Mouse (Mus musculus): ENCODE results near the gene Ptger1.
A peak's percentile ranks its signal among the peaks of the same experiment; 100 is the strongest.

Ptger1 gene

DNA sequence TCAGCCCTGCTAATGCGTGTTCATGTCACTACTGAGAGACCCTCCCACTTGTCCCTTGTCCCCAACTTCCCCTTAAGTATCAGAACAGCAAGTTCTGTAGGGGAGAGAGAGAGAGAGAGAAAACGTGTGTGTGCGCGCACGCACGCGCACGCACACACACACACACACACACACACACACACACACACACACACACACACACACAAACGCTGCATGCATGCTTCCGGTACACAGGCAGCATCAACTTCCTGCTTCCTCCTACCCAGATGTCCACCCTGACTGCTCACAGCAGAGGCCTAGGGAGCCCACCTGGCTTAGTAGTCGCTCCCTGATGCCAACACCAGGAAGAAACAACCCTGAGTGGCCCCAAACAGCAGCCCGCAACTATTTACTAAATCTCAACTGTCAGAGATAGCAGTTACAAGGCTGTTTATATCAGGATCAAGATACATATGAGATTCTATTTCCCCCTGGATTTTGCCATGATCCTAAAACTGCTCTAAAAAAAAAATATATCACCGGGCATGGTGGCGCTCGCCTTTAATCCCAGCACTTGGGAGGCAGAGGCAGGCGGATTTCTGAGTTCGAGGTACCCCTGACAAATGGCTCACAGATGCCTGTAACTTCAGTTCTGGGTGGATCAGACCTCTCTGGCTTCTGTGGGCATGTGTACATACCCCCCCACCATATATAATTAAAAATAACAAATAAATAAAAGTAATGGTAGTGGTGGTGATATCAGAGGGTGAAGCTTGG is 29.1 kb downstream of the Ptger1 start:
- DNase-seq (ENCODE audit: low spot score in 2 of 2), result peak; percentile 57 to 66

DNA sequence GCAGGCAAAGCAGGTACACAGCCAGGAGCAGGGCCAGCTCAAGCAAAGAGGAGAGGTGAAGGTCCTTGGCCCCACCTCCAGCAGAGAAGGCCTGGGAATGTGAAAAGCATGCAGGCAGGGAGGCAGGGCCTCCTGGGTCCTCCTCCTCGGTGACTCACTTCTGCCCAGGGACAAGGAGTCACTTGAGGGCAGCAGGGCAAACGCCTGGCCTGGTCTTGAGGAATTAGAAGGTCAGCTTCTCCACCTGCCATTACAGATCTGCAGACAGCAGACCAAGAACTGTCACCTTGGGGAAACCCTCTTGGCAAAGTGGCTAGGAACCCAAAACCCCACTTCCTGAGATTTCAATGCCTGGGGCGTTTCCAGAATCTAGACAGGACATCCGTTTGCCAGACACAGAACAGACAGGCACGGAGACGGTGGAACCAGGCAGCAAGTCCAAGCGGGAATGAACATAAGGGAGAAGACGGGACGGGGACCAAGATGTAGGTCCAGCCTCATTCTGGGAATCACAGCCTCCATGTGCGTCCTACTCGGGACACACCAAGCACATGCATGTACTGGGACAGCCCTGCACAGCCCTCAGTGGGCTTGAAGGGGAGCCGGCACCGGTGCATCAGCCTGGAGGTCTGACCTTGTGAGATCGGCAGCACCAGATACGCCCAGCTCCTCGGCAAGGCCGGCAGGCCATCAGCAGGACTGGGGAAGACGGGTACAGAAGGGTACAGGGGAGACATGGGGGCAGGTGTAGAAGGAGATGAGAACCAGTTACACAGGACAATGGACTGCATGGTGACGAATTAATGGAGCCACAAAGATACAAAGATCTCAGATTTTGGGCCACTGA is 31.1 kb downstream of the Ptger1 start:
- DNase-seq (ENCODE audit: low spot score in 2 of 2), result peak in 1 of 2 experiments; percentile 12

- DNase-seq (ENCODE audit: low spot score in 2 of 2), result peak; percentile 72 to 80
Observed at GRCm38 (mm10) chr8:83698291-83698660, 31.8 kb downstream of the Ptger1 start.

DNA sequence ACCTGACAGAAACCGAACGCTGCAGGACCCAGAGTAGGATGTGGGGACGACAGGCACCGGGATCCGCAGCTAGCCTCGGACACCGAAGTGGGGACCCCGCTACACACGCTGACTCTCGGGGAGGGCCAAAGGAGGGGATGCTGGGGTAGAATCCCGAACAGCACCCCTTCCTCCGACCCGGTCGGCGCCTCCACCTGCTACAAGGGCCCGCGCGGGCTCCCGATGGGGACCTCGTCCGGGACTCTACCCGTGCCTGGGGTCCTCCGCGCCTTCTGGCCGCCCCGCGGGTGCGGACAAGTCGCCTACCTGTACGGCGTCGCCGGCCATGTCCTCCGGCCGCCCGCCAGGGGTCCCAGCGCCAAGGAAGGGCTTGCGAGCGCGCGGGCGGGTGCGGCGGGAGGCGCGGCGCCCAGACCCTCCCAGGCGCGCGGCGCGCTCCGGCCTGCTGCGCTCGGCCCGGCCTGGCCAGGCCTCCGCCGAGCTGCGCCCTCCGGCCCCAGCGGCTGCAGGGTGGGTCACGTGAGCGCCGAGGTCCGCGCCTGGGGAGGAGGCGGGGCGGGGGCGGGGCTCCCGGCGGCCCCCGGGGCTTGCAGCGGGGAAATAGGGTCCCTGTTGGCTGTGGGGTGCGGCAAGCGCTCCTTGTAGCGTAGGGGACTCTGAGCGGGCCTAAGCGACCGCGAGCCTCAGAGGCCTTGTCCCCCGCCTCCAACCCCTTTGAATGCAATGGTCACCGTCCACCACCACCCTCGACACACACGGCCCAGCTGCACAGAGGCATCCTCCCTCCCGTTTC is 32.4 kb downstream of the Ptger1 start, which contains the start of gene Pkn1:
Pkn1 (minus strand) TSS at position 519 of the 793 bp plus-strand sequence.
- DNase-seq (ENCODE audit: low spot score in 2 of 2), result peak; percentile 68 to 69

DNA sequence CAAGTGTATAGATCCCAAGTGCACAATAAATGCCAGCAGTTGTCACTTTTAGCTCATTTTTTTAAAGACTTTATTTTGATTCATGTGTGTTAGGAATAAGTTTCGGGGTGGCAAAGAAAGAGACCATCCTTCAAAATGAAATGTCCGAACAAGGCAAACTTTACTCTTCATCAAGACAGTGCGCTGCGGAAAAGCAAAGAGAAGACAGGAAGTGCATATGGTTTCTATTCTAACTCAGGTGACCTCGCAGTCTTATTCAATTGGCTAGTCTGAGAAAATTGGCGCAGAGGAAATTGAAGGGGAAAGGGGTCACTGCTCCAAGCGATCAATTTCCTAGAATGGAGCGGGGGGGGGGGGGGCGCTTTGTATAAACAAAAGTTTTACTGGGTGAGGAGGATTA is 33.1 kb downstream of the Ptger1 start:
- DNase-seq (ENCODE audit: low spot score in 2 of 2), result peak in 1 of 2 experiments; percentile 44

- no peak for DNase-seq (ENCODE audit: low spot score in 2 of 2)
Observed at GRCm38 (mm10) chr8:83700423-83701085, 34.1 kb downstream of the Ptger1 start.

- no peak for DNase-seq (ENCODE audit: low spot score in 2 of 2)
Observed at GRCm38 (mm10) chr8:83703426-83703825, 36.9 kb downstream of the Ptger1 start.

- no peak for DNase-seq (ENCODE audit: low spot score in 2 of 2)
Observed at GRCm38 (mm10) chr8:83706411-83706810, 39.9 kb downstream of the Ptger1 start.

GRCm38 (mm10) chr8:83707554-83707953 is 41.1 kb downstream of the Ptger1 start:
- no peak for DNase-seq (ENCODE audit: low spot score in 2 of 2)

GRCm38 (mm10) chr8:83714676-83715030 is 48.2 kb downstream of the Ptger1 start:
- DNase-seq (ENCODE audit: low spot score in 2 of 2), result no peak

DNA sequence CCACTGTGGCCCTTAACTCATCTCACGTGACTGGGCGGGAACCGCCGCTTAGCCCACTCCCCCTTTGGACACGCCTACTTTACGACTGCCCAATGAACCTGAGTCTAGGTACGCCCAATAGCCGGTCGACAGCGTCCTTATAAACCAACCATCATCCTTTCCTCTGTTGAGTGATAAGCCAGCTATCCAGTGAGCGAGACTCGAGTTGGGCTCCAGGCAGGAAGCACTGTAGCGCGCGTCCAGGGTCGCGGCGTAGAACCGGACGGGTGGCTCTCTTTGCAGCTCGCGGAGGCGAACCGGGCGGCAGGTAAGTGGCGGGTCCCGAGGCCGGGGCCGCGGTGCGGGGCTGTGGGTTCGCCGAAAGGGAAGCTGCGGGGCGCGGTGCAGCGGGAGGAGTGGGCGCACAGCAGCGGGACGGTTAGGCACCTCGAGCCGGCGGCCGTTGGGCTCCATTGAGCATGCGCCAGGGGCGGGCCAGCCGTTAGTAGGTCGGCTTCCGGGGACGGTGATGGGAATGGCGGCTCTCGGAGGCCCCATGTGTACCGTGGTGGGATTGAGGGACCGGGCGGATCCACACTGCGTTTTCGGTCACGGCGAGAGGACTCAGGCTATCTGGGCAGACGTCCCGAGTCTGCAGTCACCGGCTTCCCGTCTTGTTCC is 48.7 kb downstream of the Ptger1 start, which contains the start of gene Ddx39:
Ddx39 (plus strand) TSS at position 147 of the 660 bp plus-strand sequence.
- DNase-seq (ENCODE audit: low spot score in 2 of 2), result peak; percentile 91 to 96

DNA sequence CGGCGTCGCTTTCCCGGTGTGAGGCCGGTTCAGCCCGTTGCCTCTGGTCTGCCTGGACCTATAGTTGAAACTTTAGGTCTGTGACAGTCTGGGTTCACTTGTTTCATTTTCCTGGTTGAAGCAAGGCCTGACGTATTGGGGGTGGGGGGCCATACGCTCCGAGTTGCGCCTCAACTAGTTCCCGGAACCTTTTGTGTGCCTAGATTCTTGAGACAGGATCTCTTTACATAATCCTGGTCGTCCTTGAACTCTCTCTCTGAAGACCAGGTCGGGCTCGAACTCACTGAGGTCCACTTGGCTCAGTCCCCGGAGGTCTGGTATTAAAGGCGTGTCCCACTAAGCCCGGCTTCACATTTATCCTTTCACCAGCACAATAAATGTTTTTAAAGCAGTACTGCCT is 49.3 kb downstream of the Ptger1 start:
- DNase-seq (ENCODE audit: low spot score in 2 of 2), result no peak

- DNase-seq (ENCODE audit: low spot score in 2 of 2), result no peak
Observed at GRCm38 (mm10) chr8:83716563-83716962, 50.1 kb downstream of the Ptger1 start.

DNA sequence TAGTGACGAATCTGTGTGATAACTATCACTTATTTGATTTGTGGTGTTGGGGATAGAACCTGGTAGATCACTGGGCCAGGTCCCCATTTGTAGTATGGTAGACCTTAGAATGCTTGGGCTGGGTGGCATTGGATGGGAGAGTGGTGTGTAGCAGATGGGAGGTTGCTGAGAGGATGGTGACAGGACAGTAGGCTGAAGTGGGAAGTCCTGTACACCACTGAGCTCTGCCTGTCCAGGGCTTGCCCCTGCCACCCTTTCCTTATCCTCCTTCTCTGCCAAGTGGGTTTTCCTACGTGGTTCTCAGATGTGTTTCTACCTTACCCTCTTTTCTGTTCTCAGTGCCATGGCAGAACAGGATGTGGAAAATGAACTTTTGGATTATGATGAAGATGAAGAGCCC is 52.6 kb downstream of the Ptger1 start:
- DNase-seq (ENCODE audit: low spot score in 2 of 2), result no peak

DNA sequence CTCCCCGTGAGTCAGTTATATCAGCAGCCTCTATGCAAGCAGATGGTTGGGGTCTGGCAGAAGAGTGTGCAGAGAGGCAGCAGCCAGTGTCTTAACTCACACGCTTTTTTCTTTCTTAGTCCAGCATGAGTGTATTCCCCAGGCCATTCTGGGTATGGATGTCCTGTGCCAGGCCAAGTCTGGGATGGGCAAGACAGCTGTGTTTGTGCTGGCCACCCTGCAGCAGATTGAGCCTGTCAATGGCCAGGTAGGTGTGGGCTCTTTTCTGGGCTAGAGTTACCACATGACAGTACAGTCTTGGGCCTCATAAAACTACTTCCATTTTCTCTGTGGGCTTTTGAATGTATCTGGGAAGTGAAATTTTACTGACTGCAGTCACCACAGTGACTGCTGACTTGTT is 53.2 kb downstream of the Ptger1 start:
- DNase-seq (ENCODE audit: low spot score in 2 of 2), result no peak

- no peak for DNase-seq (ENCODE audit: low spot score in 2 of 2)
Observed at GRCm38 (mm10) chr8:83721405-83722025, 55.0 kb downstream of the Ptger1 start.

Data from thymus, postnatal 10 days (tissue).